In genomic region chr2:135411675-135412074, GRCm38 (mm10) we compare ENCODE assay signal across 24 mouse cellular contexts.
"Had no signal": no experiment of that assay in that cellular context is flagged by ENCODE, and none has a peak within 500 bp of the region (broad histone marks: within the 10 kb centered on the region; RNA-seq: fewer than 3 reads in every experiment).

No protein-coding gene starts in this region.

- H3K4me3 ChIP-seq: heart, embryonic 10.5 days; heart, embryonic 12.5 days; heart, embryonic 15.5 days; hindbrain, embryonic 10.5 days; hindbrain, embryonic 12.5 days; intestine, embryonic 15.5 days; layer of hippocampus, adult 2 months; left cerebral cortex, adult 2 months; limb, embryonic 13.5 days had no signal

- H3K27ac ChIP-seq: heart, embryonic 10.5 days; heart, embryonic 15.5 days; hindbrain, embryonic 10.5 days; hindbrain, embryonic 12.5 days; hindbrain, embryonic 14.5 days; intestine, embryonic 15.5 days; layer of hippocampus, adult 2 months; left cerebral cortex, adult 2 months; limb, embryonic 13.5 days had no signal

- H3K4me2 ChIP-seq: heart, embryonic 12.5 days; heart, embryonic 15.5 days; hindbrain, embryonic 12.5 days; hindbrain, embryonic 14.5 days; intestine, embryonic 15.5 days; limb, embryonic 13.5 days had no signal

- DNase-seq: forebrain, postnatal 0 days; gastrocnemius, postnatal 14 days; gastrocnemius, postnatal 36 days; heart, adult 18-20 months; heart, postnatal 4 days; kidney, adult 18-20 months; kidney, adult 8-10 months; kidney, postnatal 10 days; kidney, postnatal 25 days; kidney, postnatal 4 days; liver had no signal

- ATAC-seq: forebrain, postnatal 0 days; hindbrain, embryonic 16.5 days; inflammation-experienced regulatory T-cells, adult 6 months; intestine, embryonic 15.5 days; intestine, postnatal 0 days had no signal

- H3K4me1 ChIP-seq: intestine, embryonic 15.5 days had no signal

- H3K9me3 ChIP-seq: heart, embryonic 10.5 days; heart, embryonic 12.5 days; heart, embryonic 15.5 days; hindbrain, embryonic 10.5 days; hindbrain, embryonic 12.5 days; intestine, embryonic 15.5 days; limb, embryonic 13.5 days had no signal

- H3K9ac ChIP-seq: forebrain, postnatal 0 days; heart, embryonic 12.5 days; heart, embryonic 15.5 days; hindbrain, embryonic 12.5 days; hindbrain, embryonic 14.5 days; intestine, embryonic 15.5 days; limb, embryonic 13.5 days had no signal

- H3K27me3 ChIP-seq: heart, embryonic 12.5 days; heart, embryonic 15.5 days; hindbrain, embryonic 12.5 days; intestine, embryonic 15.5 days; limb, embryonic 13.5 days had no signal

- H3K36me3 ChIP-seq: heart, embryonic 10.5 days; heart, embryonic 12.5 days; heart, embryonic 15.5 days; hindbrain, embryonic 10.5 days; hindbrain, embryonic 12.5 days; intestine, embryonic 15.5 days; limb, embryonic 13.5 days had no signal
